Mouse (Mus musculus) mouse embryonic stem cell (cell line): ENCODE measurements at regions not wholly inside any gene's neighbourhood (a gene's known extent, or its start where the extent isn't known, plus 50 kb on each side); places are given as distances from the start of the nearest gene placed in this dataset.

Source experiments
- in situ Hi-C, 2 experiments: fragments of 300-500 bp; cut with MboI; formaldehyde crosslinking; loops; 1 replicate in 1 of 2; 3 replicates in 1 of 2; pipeline ENCODE4 v1.14.3; 2019 to 2020; ENCODE audit warnings: low sequenced_read_pairs in 2 of 2, low pct_unique_long_range_greater_than_20kb in 1 of 2, mixed read lengths in 1 of 2; ENCODE audit not compliant: unreplicated experiment in 1 of 2

DNA sequence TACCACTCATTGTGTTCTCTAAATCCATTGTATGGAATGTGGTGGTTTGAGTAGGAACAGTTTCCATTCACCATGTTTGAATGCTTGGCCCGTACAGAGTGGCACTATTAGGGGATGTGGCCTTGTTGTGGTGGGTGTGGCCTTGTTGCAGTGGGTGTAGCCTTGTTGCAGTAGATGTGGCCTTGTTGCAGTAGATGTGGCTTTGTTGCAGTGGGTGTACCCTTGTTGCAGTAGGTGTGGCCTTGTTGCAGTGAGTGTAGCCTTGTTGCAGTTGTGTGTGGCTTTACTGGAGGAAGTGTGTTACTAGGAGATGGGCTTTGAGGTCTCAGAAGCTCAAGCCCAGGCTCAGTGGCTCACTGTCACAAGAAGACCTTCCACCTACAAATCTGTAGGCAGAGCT is 64.4 kb upstream of the Plxnc1 start:
- in situ Hi-C loops: no loop called here

DNA sequence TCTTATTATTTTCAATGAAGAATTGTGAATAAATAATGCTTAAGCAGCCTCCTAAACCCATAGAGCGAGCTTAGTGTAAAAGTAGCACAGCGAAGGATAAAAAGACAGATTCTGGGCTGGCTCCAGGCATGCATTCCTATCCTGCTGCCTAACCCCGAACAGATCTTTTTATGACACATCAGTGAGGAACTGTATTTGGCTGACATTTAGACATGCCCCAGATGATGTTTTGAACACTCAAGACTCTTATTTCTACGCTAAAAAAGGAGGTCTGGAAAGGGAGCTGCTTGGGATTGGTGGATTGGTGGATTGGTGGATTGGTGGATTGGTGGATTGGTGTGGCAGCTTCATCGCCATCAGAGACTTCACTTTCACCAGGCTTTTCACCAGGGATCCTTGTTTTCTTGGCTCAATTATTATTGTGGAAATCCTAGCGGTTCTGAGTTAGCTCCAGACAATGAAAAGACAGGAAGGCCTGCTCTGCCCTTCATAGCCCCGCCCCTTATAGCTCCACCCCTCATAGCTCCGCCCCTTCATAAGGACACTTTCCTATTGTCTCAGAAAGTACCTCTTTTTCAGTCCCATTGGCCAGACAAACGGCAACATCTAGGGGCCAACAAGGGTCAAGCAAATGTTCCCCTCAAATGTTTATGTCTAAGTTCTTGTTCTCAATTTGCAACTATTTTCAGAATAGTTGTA is 59.6 kb upstream of the Plxnc1 start:
- in situ Hi-C loops: no loop called here

DNA sequence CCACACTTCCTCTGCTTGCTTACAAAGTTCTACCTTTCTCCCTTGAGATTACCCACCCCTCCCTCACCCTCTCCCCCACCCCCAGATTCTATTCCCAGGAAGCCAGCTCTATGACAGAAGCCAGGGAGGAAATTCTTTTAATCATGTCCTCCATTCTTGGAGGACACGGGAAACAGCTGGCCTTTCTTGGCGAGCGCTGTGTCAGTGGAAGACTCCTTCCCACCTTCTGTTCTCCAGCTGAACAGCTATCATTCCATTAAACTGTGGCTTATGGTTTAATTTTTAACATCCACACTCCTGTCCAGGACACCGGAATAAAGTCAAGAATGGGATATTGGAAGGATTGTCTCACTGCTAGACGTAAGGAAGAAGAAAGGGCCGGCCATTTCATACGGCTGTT is 59.0 kb upstream of the Plxnc1 start:
- in situ Hi-C loops: no loop called here

DNA sequence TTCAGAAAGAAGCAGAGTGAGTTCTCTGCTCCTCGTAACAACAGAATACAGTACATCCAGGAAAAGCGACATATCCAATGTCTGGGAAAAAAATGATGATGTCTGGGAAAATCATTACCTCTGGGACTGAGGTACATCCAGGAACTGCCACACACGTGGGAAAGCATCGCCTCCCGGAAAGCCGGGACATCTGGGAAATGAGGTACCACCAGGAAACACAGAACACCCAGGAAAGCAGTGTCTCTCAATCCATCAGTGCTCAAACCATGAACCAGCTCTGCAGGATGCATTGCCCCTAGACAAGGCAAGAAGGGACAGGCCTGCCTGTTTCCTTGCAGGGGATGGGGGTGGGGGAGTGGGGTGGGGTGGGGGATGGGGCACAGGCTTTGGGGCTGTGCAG is 57.0 kb upstream of the Plxnc1 start:
- in situ Hi-C loops: no loop called here

DNA sequence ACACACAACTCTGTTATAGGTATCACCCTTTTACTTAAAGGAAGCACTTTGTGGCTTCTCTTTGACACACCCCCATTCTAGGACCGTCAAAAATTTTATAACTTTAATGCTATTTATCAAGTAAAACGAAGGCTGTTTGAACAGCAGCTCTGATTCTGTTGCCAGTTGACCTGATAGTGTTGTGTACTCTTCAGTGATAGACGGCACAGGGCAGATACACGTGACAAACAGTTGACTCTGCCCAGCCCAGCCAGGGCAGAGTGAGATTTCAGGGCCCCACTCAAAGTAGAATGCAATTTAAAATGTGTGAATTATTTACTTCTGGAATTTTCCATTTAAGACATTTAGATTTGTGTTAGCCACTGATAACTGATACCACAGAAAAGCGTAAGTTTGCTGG is 55.1 kb upstream of the Plxnc1 start:
- in situ Hi-C loops: loop anchor here in 1 of 2 experiments (10.0 kb wide), 1 partner anchor 475 kb away; no protein-coding TSS in a partner anchor
